Mouse (Mus musculus) gastrocnemius, postnatal 25 days (tissue): ENCODE data around the gene Hephl1. TPM values are rescaled to one million over a fixed set of nuclear protein-coding genes. Genes with fewer than 3 reads are reported as not detected.
A peak's percentile ranks its signal among the peaks of the same experiment; 100 is the strongest.

Experiments
- DNase-seq: peaks from one replicate; pipeline ENCODE4 v3.0.0; 2022
- total RNA-seq, 2 experiments: library from RNA; stranded (reverse); gene quantifications; 1 replicate in 1 of 2; 2 replicates in 1 of 2; pipeline ENCODE4 v1.2.3; 2021

Gene Hephl1
- total RNA-seq, 2 experiments from 2014 or later = 0.27 to 0.74 TPM

DNA sequence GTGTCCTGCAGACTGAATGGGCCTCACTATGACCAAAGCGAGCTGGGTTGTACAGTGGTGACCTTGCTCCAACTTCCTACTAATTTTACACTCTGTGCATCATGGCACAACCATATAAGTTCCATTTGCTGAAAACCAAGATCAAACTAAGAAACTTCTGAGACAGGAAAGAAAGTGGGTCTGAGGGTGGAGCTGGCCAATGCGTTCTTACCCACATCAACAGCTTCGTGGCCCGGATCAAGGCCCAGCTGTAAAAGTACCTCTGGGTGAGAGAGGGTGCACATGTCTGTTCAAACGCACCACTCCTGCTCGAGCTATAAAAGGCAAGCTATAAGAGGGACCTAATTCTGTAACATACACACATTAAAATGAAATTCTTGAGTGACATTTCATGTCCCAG, 51.9 kb downstream of the Hephl1 start:
- no peak for DNase-seq

DNA sequence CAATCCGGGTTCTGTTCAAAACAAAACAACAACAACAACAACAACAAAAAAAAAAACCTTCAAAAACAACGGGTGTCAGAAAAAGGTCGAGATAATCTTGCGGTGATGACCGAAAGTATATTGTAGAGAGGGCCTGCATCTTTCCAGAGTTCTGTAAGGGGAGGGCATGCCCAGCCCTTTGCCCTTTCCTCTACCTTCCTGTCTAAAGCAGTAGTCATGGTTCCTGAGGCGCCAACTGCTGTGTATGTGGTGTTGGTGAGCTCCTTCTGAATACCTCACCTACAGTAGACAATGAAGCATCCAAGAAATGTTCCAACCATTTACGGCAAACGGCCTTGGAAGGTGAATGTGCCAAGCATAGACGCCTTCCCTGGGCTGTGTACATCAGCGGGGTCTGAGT, 66.2 kb downstream of the Hephl1 start:
- no peak for DNase-seq

DNA sequence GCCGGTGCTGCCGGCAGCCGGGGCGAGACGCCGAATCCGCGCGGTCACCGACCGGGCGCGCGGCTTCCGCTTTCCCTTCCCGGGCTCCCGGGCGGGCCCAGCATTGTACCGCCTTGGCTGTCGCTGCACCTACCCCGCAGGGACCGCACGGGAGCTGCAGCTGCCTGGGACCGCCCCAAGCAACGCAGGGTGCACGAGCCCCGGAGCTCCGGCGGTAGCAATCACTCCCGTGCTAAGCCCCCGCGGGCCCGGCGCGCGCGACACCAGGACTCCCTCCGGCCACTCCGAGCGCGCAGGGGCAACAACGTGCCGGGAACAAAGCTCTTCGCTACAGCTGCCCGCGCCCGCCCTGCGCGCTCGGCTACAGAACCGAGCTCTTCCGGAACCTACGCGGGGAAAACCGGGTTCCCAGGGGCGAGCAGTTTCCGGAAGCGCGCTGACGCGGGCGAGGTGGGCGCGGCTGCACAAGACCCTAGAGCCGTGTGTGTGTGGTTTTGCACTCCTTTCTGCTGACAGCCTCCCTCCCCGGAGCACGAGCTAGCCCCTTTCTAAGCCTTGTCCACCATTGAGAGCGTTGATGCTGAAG, 66.7 kb downstream of the Hephl1 start, which contains the start of gene Panx1:
Panx1 (minus strand) TSS at position 395 of the 586 bp plus-strand sequence.
- DNase-seq = peak; percentile 51

DNA sequence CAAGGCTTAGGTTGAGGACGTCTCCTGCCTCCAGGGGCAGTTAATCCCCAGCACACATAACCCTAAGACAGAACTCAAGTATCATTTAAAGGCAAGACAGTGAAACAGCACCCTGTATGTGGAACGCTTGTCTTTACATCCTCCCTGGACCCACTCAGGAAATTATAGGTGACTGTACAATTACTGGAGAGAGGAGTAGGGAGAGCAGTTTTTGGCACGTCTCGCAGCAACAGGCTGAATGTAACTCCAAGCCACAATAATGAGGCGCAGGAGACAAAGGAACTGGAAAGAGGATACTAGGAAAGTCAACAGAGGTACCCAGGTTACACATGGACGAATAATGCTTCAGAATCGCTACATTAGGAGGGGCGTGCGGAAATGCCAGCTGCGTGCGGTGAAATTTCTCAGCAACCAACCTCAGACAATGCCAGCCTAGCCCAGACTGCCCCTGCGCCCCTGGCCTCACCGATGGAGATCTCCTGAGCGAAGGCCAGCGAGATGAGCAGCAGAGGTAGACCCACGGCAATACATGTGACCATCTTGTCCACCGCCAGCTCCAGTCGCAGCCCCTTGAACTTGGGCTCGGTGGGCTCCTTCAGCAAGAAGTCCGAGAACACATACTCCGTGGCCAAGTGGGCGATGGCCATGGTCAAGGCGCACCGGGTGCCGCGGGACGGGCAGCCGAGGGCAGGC, 67.4 kb downstream of the Hephl1 start:
- no peak for DNase-seq

DNA sequence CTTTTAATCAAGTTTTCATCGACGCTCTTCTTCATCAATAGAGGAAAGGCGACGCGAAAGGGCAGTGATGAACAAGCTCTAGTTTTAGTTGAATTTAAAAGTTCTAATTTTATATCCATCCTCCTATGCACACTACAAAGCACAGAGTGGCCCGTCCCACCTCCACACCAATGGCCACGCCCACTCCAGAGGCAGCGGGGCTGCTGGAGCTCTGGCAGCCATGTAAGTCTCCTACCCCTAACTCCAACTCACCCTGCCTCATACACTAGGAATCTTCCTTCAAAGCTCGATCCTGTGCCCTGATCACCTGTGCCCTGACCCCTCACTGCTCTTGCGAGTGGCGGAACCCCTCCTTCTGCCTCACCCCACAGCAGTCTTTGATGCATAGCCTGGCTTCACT, 70.4 kb downstream of the Hephl1 start:
- no peak for DNase-seq

DNA sequence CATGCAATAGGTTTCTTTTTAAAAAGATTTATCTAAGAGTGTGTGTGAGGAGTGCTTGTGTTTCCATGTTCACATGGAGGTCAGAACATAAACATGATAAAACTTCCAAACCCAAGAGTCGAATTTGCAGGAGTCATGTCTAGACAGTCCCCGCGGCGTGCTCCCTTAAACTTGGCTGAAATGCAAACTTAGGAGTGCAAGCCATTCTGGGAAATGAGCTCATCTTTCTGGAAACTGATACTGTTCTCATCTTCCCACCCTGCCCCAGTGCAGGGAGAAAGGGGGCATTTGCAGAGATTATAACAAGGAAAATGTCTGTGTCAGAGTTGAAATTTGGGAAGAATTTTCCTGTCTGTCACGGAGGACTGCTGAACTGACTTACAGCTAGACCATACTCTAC, 72.1 kb downstream of the Hephl1 start:
- DNase-seq = no peak

DNA sequence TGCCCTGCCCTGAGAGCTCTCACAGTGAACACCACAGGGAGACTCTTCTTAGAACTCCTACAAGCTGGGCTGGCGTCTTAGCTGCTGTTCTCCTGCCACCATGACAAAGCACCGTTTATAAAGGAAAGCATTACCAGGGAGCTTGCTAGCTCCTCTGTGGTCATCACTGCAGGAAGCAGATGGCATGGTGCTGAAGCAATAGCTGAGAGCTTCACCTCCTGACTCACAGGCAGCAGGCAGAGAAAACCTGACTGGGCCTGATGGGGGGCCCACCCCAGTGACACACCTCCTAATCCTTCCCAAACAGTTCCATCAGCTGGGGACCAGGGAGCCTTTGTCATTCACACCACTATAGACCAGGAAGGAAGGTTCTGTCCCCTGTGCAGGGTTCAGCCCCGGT, 74.2 kb downstream of the Hephl1 start:
- DNase-seq = no peak

DNA sequence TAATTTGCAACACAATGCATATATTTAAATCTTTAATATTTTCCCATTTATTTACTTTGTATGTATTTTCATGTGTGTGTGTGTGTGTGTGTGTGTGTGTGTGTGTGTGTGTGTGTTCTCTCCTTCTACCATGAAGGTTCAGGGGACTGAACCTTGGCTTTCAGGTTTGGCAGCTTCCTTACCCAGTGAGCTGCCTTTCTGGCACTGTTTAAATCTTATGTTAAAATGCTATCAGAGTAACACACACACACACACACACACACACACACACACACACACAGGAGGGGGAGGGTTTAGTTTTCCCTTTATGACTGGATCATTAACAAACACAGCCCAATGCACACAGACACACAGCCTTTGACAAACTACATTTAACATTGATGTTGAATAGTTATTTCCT, 74.7 kb downstream of the Hephl1 start:
- DNase-seq = no peak

DNA sequence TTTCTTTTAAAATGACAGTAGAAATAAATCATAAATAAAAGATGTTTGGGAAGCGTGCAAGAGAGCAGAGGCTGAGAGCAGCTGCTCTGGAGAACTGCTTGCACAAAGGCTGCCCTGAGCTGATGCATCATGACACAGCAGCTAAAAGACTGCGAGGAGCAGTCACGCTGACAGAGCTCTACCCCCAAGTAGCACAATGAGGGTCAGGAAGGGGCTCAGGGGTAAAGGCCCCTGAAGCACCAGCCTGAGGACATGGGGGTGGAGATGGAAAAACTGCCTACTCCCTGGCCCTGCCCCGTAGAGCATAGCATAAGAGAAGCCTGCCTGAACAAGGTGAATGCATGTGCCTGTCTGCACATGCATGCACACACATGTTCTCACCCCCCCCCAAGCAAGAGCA, 75.1 kb downstream of the Hephl1 start:
- DNase-seq = no peak

DNA sequence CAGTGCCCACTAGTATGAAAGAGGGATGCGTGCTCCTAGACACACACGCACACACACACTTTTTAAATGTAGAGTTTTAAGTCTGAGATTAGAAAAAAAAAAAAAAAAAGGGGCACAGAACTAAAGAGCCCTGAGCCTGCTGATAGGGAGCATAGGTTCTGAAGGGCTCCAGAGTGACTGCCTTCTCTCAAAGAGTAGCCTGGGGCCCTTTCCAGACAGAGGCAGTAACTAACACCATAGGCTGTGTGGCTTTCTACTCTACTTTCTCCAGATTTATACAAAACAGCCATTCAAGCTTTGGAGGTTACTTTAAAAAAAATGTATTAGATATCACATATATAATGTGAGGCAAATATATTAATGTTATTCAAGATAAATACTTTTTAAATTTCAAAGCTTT, 75.5 kb downstream of the Hephl1 start:
- no peak for DNase-seq

DNA sequence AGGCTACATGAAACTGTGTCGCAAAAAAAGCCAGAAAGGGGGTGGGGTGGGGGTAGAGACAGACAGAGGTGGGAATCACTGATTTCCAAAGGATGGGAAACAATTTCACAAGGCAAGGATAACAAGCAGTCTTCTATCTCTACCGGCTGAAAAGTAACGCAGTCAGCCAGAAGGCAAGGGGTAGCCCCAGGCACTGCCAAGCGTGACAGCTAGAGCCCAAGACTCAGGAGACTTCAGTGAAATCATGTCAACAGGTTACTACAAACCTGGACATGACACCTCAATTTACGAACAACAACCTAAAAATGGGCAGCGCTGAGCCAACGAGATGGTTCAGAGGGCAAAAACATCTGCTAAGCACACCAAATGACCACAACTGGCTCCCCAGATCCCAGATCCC, 75.9 kb downstream of the Hephl1 start:
- no peak for DNase-seq

DNA sequence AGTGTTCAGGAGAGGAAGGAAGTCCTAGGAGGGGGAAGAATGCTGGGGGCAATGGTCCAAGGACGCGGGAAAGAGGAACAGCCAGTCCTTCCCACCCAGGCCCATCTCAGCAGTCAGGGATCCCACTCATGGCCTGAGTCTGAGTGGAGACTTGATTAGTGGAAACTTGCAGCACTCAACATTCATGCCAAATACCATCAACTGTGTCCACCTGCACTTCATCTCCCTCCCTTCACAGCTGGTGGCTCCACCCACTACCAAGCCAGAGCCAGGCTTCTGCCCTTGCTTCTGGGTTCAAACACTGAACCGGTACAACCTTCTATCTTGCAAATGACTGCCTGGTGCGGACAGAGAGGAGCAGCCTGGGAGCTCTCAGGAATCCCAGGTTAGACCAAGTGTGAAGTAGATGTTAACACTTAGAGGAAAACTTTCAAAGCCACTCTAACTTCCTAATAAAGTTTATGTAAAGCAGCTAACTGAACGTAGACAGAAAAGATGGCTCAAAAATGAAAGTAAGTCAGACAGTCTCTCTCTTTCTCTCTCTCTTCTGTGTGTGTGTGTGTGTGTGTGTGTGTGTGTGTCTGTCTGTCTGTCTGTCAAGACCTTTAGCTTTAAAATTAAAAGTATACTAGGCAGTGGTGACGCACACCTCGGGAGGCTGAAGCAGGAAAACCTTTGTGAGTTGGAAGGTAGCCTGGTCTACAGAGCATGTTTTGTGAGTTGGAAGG, 77.2 kb downstream of the Hephl1 start:
- peak; percentile 39 for DNase-seq

DNA sequence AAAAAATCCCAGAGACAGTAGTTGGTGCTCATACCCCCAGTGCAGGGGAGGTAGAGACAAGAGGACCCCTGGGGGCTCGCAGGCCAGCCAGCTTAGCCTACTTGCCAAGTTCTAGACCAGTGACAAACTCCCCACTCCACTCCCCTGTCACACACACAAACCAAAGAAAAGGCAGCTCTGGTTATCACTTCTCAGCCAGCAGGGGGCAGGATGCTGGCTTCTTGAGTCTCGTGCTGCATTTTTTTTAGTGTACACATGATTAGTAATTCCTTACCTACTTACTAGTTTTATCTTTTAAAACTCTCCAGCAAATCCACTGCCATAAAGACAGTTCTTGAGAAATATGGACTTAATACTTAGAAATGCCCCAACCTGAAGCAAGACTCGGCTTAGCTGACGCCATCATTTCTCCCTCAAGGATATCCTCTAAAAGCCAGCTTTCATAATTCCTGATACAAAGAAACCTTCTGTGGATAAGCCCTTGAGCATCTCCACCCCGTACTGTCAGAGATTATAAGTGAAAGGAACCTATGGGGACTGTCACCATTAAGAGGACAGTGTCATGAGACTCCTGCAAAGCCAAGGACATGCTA, 78.2 kb downstream of the Hephl1 start:
- DNase-seq = no peak

DNA sequence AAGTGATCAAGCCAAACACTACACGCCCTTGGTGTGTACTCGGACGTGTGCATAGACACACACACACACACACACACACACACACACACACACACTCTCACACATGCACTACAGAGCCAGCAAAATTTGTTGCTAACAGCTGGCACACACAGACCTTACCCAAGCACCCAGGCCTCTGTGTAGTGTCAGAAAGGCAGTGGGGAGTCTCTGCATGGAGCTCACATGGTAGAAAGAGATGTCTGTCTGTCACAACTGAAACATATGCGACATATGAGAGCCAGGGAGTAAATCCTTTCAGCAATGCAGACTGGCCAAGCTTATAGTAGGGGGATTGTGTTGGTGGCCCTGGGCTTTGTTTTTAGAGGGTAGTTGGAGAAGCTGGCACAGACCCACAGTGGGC, 79.1 kb downstream of the Hephl1 start:
- DNase-seq = no peak

DNA sequence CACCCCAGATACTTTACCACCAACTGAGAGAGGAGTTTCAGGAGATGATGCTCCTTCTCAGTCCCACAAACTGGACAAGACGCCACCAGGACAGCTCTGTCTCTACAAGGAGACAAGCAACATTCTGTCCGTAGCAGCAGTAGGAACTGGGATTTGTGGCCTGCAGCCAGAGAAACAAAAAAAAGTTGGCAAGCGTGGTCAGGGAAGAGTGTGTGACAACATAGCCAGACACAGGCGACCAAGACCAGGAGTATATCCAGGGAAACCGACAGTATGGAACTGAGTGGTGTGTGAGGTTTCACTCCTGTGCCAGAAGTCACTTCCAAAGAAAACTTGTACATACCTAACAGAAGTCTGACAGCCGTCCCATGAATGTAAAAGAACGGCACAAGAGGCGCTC, 81.1 kb downstream of the Hephl1 start:
- peak; percentile 29 for DNase-seq

DNA sequence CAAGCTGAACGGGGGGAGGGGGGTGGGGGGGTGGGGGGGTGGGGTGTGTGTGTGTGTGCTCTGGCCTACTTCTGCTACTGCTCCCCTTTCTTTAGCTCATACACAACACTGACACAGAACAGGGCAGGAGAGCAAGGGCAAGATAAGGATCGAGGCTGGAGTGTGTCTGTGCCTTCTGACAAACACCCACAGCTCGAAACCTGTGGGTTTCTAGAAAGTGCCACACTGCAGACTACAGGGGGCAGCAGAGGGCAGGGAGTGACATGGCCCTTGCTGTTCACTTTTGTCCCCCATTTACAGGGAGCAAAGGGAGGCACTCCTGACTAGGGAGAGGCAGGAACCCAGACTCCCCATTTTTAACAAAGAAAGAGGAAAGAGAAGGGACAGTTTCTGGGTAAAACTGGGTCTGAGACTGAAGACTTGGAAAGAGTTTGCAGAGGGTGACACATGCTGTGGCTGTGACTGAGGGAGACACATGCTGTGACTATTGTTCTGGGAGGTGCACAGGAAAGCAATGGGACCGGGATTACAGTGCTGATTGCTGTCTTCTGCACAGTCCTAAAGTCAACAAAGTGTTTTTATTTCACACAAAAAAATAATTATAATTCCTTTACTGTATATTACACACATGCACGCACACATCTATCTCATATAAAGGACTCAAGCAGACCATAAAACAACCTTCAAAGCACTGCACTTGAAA, 82.7 kb downstream of the Hephl1 start:
- DNase-seq = no peak

DNA sequence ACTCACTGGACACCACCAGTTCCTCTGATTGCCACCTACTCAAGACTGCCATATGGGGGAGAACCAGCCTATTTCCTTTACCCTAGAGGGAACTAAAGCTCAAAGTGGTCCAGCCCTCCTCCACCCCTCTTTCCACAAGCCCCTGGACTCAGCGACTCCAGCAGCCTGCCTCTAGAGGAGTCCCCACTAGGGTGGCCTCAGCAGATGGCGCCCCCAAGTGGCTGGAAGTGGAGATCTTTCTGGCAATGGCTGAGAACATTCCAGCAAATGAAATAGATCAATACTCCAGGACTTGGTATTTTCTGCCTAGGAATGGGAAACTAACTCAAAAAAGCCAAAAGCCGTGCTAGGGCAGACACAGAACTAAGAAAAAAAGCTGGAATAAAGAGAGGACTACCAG, 84.2 kb downstream of the Hephl1 start:
- no peak for DNase-seq

DNA sequence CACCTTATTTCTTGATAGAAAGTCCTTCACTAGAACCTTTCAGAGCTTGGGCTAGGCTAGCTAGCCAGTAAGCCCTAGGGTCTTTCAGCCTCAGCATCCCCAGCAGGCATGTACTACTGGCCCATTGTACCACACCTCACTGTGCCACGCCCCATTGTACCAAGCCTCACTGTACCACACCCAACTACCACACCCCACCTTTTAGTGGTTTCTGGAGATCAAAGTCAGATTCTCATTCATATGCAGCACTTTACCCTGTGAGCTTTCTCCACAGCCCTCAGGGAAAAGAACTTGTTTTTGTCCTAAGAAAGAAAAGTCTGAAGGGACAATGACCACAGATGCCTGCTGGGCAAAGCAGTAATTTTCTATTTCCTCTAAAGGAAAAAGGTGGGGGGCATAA, 88.9 kb downstream of the Hephl1 start:
- no peak for DNase-seq

DNA sequence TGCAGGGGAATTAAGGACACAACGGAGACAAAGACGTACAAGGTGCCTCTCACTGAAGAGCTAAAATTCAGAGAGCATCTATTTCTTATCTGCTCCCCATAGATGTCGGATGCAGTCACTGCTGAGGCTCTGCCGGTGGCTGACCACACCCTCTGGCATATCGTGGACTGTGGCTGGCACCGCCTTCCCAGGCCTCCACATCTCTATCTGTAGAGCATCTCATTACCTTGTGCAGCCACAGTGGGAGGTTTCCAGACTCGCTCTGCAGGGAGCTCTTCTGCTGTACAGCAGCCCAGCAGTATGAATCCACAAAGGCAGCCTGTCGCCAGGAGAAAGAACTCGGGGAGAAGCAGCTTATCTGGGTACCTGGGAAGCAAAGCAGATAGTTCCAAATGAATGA, 90.8 kb downstream of the Hephl1 start:
- DNase-seq = no peak

DNA sequence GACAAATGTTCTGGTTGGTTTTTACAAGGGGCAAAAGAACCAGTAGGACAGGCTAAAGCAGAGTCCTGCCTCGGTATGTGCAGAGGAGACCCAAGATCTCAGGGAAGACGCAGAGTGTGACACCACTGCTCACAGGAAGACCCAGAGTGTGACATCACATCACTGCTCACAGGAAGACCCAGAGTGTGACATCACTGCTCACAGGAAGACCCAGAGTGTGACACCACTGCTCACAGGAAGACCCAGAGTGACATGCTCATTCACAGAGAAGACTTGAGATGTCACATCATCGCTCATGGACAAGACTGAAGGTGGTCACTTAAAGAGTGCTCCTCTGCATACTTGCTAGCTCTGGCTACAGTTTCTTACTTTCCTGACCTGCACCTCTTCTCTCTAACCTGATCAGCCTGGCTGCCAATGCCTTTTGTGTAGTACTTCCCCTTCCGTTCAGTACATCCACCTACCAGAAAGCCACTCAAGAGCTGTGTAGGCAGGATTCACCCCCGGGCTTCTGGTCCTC, 91.3 kb downstream of the Hephl1 start:
- no peak for DNase-seq

DNA sequence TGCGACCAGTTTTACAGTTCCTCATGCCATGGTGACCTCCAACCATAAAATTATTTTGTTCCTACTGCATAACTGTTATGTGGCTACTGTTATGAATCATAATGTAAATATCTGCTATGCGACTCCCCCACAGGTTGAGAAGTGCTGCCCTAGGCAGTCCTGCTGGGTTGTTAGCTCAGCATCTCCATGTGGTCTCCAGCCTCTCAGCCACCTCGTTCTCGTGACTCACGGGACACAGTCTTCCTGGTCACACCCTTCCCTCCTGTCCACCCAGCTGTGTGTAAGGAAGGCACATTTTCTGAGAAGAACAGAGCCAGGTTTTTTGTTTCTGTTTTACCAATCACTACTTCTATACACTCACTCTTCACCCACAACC, 93.2 kb downstream of the Hephl1 start:
- no peak for DNase-seq
